Mouse (Mus musculus) CD4-positive, CD25-positive, alpha-beta regulatory T cell, adult 4 months (primary cell): ENCODE results near the gene Vmn2r57. TPM values are rescaled to one million over a fixed set of nuclear protein-coding genes. Genes with fewer than 3 reads are reported as not detected.
"Not testable (repeated sequence)": the region's sequence is repeated elsewhere in the genome, so short reads cannot be mapped to it uniquely, and the experiment has no call there.

ENCODE experiments used
- ATAC-seq: one replicate; pipeline ENCODE4 v1.8.0; 2017
- polyA plus RNA-seq, 2 experiments: library from polyadenylated mRNA; unstranded; fragments of 100-300 nt; shearing (Covaris generic); gene quantifications; one replicate each; pipeline ENCODE4 v1.2.1; 2017

Gene Vmn2r57
- not detected for polyA plus RNA-seq

DNA sequence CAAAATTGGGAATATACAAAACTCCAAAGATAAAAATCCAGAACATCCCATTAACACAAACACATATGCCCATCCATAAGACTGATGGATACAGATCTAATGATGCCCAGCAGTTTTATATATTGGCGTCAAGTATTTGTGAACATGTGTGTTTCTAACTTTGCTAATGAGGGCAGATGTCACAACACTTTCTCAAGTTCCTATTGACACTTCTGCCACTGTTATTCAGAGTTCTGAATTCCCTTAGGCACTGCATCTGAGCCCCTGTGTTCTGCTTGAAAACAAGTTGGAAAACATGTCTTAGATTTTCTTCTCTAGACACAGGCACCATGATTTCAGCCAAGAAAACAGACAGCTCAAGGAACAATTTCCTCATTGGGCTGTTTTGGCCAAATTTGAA lies at the start of gene Vmn2r57:
Gene Vmn2r57 (minus strand): TSS at position 101 of the 400 bp plus-strand sequence.
- ATAC-seq, result not testable (repeated sequence)

DNA sequence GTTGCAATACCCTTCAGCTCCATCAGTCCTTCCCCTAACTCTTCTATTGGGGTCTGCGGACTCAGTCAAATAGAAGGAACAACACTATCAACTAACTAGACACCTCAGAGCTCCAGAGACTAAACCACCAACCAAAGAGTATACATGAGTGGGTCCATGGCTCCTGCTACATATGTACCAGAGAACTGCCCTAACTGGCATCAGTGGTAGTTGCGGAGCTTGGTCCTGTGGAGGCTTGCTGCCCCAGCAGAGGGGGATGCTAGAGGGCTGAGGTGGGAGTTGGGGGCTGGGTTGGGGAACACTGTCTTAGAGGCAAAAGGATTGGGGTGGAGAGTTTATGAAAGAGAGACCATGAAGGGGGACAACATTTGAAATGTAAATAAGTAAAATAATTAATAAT lies 49.4 kb upstream of the Vmn2r57 start:
- ATAC-seq, result no peak

DNA sequence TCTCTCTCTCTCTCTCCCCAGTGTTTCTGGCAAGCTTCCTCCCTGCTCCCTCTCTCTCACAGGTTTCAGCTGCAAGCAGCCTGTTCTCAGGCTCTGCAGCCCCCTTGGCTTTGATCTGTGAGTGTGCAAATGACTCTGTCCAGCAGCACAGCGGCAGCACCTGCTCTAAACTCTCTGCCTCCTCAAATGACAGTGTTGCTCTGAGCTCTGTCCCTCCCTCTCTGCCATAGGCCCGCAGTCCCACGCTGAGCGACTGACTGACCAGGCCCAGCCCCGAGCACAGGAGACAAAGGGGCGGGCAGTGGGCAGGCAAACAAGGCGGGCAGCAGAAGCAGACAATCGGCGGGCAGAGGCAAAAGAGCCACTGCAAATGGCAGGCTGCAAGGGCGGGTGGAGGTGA lies 3.4 kb upstream of the Vmn2r57 start:
- no peak for ATAC-seq

DNA sequence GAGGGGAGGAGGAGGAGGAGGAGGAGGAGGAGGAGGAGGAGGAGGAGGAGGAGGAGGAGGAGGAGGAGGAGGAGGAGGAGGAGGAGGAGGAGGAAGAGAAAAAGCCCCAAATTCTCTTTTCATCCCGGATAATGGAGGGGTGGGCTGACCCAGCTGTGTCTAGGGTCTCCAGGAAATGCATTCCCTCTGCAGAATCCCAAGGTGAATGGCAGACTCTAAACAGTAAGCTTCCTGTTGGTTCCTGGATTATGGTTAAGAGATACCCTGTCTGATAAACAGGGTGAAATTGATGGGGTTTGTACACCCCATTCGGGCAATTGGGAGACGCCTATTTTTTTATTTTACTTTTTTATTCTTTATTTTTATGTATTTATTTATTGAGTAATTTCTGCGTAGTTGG lies 54.4 kb downstream of the Vmn2r57 start:
- no peak for ATAC-seq

DNA sequence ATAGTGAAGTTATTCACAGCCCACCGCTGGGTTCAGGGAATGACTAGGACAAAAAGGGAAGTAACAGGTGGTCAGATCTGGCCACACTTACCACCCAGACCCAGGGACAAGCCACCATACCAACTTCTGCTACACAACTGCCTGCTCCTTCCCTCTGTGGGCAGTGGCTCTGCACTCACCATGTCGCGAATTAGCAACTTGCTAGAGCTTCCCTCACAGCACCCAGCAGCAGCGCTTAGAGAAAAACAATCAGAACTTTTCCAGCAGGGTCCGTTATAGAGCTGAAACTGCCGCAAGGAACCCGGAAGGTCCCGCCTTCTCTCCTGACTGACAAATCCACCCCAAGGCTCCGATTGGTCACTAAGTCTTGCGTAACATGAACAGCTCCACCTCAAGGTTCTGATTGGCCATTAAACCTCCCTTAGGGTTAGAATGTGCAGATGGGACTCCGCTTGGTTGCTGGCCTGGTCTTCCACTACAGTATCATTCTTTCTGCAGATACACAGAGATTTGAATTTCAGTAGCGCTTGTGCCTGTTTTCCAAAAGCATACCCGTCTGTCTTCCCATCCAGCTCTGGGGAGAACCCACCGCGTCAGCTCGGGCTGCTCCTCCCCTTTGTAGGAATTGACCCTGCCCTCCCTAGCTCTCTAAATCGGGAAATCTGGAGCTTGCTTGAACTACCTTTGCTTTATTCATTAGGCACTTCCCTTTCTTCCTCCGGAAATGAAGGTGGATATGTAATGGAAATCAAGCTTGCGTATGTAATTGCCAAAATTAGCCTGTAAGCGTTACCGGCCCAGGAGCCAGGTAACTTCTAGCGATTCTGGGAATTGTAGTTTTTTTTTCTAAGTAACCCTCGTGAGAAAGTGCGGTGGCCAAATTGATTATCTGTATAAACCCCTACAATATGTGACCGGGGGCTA lies 55.2 kb downstream of the Vmn2r57 start, which contains the start of gene AI987944:
Gene AI987944 (minus strand): TSS at position 332 of the 924 bp plus-strand sequence.
- ATAC-seq, result peak; percentile 95

Other genes with a start within 250 kb of the Vmn2r57 start
- 10 to 100 TPM; 35.9 to 49.3 TPM for gene AI987944, start 55.3 kb downstream of the Vmn2r57 start, polyA plus RNA-seq
- gene Gm20449, start 50.7 kb upstream of the Vmn2r57 start, polyA plus RNA-seq, result not detected
- gene AW146154, start 51.2 kb upstream of the Vmn2r57 start, polyA plus RNA-seq, result 10 to 100 TPM; 17.1 to 19.1 TPM
- gene Gm6871, start 125.0 kb upstream of the Vmn2r57 start, polyA plus RNA-seq, result not detected
- 10 to 100 TPM; 16.9 to 32.4 TPM for gene 2610021A01Rik, start 150.5 kb upstream of the Vmn2r57 start, polyA plus RNA-seq
- gene Zfp788, start 184.5 kb upstream of the Vmn2r57 start, polyA plus RNA-seq, result 10 to 100 TPM; 12.0 to 14.2 TPM